Mouse (Mus musculus): ENCODE data around the gene Tpst1.

Tpst1 gene

GRCm38 (mm10) chr5:130089626-130090393, 16.7 kb downstream of the Tpst1 start:
- DNase-seq (ENCODE audit: low spot score): peak; percentile 43

- DNase-seq (ENCODE audit: low spot score): no peak
Observed at GRCm38 (mm10) chr5:130096754-130097153, 23.6 kb downstream of the Tpst1 start.

GRCm38 (mm10) chr5:130097837-130098236, 24.7 kb downstream of the Tpst1 start:
- DNase-seq (ENCODE audit: low spot score): no peak

- no peak for DNase-seq (ENCODE audit: low spot score)
Observed at GRCm38 (mm10) chr5:130101724-130102123, 28.6 kb downstream of the Tpst1 start.

- no peak for DNase-seq (ENCODE audit: low spot score)
Observed at GRCm38 (mm10) chr5:130109348-130109747, 36.2 kb downstream of the Tpst1 start.

GRCm38 (mm10) chr5:130110632-130111464, 37.7 kb downstream of the Tpst1 start:
- no peak for DNase-seq (ENCODE audit: low spot score)

- no peak for DNase-seq (ENCODE audit: low spot score)
Observed at GRCm38 (mm10) chr5:130112653-130113052, 39.5 kb downstream of the Tpst1 start.

GRCm38 (mm10) chr5:130116116-130116515, 43.0 kb downstream of the Tpst1 start:
- DNase-seq (ENCODE audit: low spot score): no peak

GRCm38 (mm10) chr5:130116857-130117256, 43.7 kb downstream of the Tpst1 start:
- DNase-seq (ENCODE audit: low spot score): no peak

GRCm38 (mm10) chr5:130117932-130118331, 44.8 kb downstream of the Tpst1 start:
- no peak for DNase-seq (ENCODE audit: low spot score)

- DNase-seq (ENCODE audit: low spot score): no peak
Observed at GRCm38 (mm10) chr5:130119236-130119635, 46.1 kb downstream of the Tpst1 start.

- DNase-seq (ENCODE audit: low spot score): no peak
Observed at GRCm38 (mm10) chr5:130120070-130120736, 47.1 kb downstream of the Tpst1 start.

- DNase-seq (ENCODE audit: low spot score): no peak
Observed at GRCm38 (mm10) chr5:130120904-130121303, 47.8 kb downstream of the Tpst1 start.

- no peak for DNase-seq (ENCODE audit: low spot score)
Observed at GRCm38 (mm10) chr5:130122355-130122754, 49.2 kb downstream of the Tpst1 start.

GRCm38 (mm10) chr5:130124271-130124670, 51.1 kb downstream of the Tpst1 start:
- no peak for DNase-seq (ENCODE audit: low spot score)

GRCm38 (mm10) chr5:130128686-130129523, 55.8 kb downstream of the Tpst1 start:
- no peak for DNase-seq (ENCODE audit: low spot score)

GRCm38 (mm10) chr5:130129524-130129793, 56.3 kb downstream of the Tpst1 start:
- DNase-seq (ENCODE audit: low spot score): no peak

- no peak for DNase-seq (ENCODE audit: low spot score)
Observed at GRCm38 (mm10) chr5:130136597-130136996, 63.5 kb downstream of the Tpst1 start.

GRCm38 (mm10) chr5:130139393-130139792, 66.3 kb downstream of the Tpst1 start:
- DNase-seq (ENCODE audit: low spot score): peak; percentile 62

- DNase-seq (ENCODE audit: low spot score): no peak
Observed at GRCm38 (mm10) chr5:130141138-130141537, 68.0 kb downstream of the Tpst1 start.

- no peak for DNase-seq (ENCODE audit: low spot score)
Observed at GRCm38 (mm10) chr5:130142041-130142440, 68.9 kb downstream of the Tpst1 start.

GRCm38 (mm10) chr5:130143101-130143500, 70.0 kb downstream of the Tpst1 start:
- DNase-seq (ENCODE audit: low spot score): no peak

Data from left cerebral cortex, adult 11 months (tissue).